Mouse (Mus musculus): ENCODE measurements around the gene Foxred2.

GRCm38 (mm10) chr15:77981181-77981680 is 24.7 kb upstream of the Foxred2 start:
- TF ChIP-seq CTCF (IDR thresholded peaks at IDR 0.05) (no peak), POLR2A (IDR thresholded peaks at IDR 0.05; ENCODE audit: insufficient read depth, low read depth, low read length) (no peak), EP300 (IDR thresholded peaks at IDR 0.05; ENCODE audit: insufficient read depth, low read depth, low read length) (no peak)
